Mouse (Mus musculus) embryonic fibroblast, embryonic 13.5 days (primary cell): ENCODE measurements around the gene Abraxas1.

Source experiments
- CTCF ChIP-seq: IDR thresholded peaks from 2 replicates; pipeline ENCODE4 v1.5.1; 2011; ENCODE audit warnings: mild to moderate bottlenecking, control low read depth, low read length, moderate library complexity, borderline replicate concordance; ENCODE audit not compliant: insufficient read depth
- POLR2A ChIP-seq: IDR thresholded peaks from 2 replicates; pipeline ENCODE4 v1.6.1; 2011; ENCODE audit warnings: low read depth, mild to moderate bottlenecking, control low read depth, low read length, moderate library complexity

DNA sequence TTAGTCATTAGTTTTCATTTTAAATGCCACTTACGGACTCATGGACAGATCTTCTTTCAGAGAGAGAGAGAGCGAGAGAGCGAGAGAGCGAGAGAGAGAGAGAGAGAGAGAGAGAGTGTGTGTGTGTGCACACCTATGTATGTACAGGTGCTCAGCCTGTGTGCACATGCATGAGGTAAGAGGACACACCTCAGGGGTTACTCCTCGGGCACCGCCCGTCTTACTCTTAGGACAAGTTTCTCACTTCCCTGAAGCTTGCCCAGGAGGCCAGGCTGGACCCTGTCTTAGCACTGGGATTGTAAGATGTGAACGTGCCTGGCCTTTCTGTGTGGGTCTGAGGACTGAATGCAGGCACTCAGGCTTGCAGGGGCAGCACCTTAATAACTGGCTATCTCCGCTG lies 33.2 kb downstream of the Abraxas1 start:
- no peak for TF ChIP-seq CTCF
- TF ChIP-seq POLR2A = no peak
